Mouse (Mus musculus) lung, postnatal 14 days (tissue): Measurements from ENCODE around the gene Gm9918.

Experiments
- DNase-seq: peaks from one replicate; pipeline ENCODE4 v3.0.0; 2021

The Gm9918 gene

DNA sequence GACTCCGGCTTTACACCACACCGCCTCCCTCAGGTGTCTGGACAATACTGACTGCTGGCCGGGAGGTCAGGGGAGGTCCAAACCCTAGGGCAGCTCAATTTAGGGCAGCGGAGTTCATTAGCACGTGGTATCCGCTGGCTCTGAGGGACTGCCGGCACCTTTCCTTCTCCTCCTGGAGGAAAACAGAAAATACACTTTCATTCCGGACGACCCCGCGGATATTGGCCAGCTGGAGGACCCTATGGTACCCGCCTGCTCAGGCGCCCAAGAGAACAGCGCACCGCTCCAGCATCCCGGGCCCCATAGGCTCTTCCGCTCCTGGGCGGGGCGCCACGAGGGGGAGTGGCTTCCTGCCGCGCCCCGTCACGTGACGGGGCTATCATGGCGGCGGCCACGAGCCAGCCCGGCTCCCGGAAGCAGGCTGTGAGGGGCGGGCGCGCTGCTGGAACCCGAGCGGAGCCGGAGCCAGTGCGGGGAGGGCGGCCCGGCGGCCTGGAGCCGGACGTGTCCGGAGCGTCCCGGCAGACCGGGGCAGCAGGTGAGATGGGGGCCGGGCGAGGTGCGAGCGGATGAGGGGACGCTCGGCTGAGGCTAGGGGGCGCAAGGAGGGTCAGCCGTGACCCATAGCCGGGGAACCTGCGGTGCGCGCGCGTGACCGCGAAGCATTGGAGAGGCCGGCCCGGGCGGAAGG is 8.9 kb downstream of the Gm9918 start, which contains the start of gene Mfsd5:
Gene Mfsd5 (plus strand): TSS at position 363 of the 691 bp plus-strand sequence.
- peak; percentile 89 for DNase-seq

DNA sequence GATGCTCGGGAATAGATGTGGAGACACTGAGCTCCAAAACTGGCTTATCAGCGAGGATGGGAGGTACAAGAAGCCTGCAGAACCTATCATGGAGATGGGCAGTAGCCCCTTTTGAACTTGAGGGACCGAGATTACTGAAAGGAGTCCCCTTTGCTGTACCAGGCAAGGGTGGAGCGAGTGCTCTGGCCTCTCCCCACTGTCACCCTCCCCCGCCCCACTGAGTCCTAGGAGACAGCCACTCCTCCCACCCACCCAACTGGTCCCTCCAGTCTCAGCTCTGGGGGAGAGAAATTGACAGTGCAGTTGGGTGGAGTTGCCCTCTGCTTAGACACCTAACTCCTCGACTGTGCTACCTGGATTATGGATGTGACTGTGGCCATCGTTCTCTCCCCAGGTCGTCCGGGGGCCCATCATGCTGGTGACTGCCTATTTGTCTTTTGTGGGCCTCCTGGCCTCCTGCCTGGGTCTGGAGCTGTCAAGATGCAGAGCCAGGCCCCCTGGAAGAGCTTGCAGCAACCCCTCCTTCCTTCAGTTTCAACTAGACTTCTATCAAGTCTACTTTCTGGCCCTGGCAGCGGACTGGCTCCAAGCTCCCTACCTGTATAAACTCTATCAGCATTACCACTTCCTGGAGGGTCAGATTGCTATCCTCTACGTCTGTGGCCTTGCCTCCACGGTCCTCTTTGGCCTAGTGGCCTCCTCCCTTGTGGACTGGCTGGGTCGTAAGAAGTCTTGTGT is 9.6 kb downstream of the Gm9918 start:
- no peak for DNase-seq

DNA sequence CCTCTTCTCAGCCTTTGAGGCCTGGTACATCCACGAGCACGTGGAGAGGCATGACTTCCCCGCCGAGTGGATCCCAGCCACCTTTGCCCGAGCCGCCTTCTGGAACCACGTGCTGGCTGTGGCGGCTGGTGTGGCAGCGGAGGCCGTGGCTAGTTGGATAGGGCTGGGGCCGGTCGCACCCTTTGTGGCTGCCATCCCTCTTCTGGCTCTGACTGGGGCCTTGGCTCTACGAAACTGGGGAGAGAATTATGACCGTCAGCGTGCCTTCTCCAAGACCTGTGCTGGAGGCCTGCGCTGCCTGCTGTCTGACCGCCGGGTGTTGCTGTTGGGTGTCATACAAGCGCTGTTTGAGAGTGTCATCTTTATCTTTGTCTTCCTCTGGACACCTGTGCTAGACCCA is 10.3 kb downstream of the Gm9918 start:
- no peak for DNase-seq

DNA sequence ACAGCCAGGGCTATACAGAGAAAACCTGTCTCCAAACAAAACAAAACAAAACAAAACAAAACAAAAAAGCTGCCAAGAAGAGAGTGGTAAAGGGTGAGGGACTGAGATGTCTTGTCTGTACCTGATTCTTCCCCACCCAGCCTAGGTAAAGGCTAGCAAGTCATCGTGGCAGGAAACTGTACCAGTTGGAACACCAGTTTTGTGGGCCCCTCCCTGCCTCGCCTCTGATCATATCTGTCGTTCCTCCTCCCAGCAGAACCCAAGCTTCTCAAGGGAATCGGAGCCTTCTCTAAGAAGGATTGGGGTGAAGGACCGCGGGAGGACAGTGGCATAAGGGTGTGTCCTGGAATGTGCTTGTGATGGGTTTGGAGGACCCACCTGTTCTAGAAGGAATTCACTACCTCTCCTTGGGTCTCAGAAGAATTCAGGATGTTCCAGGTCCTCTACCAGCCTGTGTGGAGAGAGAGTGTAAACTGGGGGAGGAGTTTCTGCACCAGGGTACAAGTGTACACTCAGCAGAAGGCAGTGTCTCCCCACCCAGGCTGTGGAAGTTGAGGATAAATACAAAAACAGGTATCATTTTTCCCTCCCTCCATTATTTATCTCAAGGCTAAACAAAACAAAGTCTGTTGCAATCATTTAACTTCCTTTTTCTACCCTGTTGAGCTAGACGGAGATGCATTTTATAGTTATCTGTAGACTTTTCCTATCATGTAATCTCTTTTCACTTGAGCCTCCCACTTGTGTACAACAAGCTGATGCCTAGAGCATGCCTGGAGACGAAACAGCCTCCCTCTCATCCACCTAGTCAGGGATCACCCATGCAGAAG is 12.3 kb downstream of the Gm9918 start:
- DNase-seq = no peak

DNA sequence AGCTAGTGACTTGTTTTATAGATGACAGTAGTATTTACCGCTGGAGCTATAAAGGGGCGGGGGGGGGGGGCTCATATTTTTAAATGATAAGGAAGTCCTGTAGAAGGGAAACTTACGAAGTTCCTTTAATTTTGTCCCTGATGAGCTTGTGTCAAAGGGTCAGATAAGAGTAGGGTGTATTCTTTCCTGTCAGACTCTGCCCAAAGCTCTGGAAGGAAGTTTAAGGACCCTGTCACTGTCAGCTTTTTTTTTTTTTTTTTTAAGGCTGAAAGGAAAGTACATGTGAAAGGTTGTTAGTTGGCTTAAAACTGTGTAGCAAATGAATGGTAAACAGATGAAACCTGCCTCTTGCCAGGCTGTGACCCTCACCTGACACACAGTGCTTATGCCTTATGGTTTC is 13.3 kb downstream of the Gm9918 start:
- no peak for DNase-seq

DNA sequence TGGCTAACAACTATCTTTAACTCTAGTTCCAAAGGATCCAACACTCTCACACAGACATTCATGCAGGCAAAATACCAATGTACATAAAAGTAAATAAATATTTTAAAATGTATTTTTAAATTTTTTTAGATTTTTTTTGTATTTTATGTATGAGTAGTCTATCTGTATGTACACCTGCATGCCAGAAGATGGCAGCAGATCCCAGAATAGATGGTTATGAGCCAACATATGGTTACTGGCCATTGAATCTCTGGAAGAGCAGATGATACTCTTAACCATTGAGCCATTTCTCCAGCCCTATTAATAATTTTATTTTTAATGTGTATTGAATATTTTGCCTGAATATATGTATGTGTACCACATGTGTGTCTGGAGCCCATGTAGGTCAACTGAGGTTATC is 17.0 kb downstream of the Gm9918 start:
- DNase-seq = peak; percentile 69

DNA sequence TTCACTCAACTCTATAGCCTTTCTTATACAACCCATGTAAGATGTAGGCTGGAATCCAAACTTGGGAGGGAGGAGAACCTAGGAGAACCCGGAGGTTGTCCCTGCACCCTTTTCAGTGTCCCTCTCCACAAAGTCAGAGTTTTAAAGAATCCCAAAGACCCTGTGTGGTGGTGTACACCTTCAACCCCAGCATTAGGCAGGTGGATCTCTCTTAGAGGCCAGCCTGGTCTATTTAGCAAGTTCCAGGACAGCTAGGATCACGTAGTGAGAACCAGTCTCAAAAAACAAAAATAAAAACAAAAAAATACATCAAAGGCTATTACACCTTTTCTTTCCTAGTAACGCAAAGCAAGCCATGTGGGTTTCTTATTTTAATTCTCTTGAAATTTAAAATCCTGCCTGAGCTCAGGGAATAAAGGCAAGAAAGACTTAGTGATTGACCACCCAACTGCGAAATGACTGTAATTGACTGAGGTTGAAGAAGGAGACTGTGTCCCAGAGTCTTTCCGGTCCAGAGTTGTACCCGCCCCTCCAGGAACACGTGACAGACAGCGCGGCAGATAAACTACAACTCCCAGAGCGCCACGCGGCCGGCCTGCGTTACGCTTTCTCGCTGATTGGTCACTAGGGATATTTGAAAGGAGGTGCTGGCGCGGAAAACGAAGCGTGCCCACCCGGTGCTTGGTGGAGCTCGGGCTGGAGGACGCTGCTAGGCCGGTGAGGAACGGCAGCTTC is 25.4 kb downstream of the Gm9918 start, which contains the start of gene Espl1:
Gene Espl1 (plus strand): TSS at position 634 of the 735 bp plus-strand sequence.
- peak; percentile 93 for DNase-seq

DNA sequence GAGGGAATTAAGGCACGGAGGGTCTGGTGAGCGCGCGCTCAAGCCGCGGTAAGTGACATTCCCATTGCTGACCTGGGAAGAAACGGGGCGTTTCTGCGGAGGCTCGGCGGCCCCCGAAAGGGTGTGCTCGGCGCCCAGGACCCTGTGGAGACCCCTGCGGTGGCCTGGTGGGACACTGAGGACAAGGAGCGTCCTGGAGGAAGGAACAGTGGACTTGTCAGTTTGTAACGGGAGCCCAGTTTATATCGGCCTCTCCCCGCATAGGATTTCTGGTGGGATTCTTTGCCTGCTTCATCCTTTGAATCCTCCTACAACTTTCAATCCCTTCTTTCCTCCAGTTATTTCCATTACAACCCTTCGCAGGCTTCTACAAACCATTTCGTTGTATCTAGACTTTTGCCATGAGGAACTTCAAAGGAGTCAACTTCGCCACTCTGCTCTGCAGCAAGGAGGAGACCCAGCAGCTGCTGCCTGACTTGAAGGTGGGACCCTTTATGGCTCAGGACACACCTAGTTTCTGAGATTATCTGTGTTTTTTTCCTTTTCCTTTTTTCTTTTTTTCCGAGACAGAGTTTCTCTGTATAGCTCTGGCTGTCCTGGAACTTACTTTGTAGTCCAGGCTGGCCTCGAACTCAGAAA is 26.1 kb downstream of the Gm9918 start:
- DNase-seq = no peak

DNA sequence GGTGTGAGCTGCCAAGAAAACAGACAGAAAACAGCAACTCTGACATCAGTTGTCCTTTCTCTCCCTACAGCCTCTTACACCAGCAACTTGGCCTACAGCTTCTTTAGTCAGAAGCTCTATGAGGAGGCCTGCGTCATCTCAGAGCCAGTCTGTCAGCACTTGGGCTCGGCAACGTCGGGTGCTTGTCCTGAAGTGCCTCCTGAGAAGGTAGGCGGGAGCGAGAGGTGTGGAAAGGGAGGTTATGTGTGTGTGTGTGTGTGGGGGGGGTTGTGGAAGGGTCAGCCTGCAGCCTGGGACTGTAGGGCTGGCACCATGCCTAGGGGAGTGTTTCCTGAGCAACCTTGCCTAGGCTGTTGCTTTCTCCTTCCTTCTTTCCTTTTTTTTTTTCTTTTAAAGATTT is 32.2 kb downstream of the Gm9918 start:
- DNase-seq = peak; percentile 62

DNA sequence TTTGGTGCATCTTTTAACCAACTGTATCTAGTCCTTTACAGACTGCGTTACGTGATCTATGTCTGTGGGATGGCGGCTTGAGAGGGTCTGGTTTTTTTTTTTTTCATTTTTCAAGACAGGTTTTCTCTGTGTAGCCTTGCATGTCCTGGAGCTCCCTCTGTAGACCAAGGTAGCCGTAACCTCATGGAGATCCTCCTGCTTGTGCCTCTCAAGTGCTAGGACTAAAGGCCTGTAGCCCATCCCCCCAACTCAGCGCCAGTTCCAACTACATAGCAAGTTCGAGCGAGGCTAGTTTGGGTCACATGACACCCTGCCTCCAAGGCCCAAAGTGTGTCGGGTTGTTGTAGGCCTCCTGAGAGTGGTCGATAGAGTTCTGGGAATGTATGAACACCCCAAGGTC is 38.4 kb downstream of the Gm9918 start:
- DNase-seq = no peak

DNA sequence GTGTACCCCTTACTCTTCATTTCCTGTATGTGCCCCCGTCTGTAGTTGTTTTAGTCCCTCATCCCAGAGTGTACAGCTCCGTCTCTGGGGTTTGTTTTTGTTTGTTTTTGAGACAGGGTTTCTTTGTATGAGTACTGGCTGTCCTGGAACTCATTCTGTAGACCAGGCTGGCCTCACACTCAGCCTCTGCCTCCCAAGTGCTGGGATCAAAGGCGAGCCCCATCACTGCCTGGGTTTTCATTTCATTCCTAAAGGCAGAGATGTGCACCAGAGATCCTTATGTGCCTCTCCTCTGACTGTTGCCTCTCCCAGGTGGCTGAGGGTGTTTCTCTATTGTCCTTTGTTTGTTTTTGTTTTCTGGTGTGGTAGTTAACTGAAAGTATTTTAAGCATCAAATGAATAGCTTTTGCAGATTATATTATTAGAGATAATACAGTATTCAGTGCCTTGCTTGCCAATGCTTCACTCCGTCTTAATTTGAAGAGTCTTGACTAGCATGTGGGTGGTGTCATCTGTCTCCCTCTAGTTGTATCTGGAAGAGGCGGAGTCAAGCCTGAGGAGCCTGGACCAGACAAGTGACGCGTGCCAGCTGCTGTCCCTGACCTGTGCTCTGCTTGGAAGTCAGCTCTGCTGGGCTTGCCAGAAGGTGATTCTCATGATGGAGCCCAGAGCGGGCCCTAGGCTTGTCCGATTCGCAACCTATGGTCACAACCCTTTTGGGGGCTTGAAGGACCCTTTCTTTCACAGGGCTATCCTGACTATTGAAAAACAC is 39.9 kb downstream of the Gm9918 start:
- DNase-seq = peak; percentile 67

DNA sequence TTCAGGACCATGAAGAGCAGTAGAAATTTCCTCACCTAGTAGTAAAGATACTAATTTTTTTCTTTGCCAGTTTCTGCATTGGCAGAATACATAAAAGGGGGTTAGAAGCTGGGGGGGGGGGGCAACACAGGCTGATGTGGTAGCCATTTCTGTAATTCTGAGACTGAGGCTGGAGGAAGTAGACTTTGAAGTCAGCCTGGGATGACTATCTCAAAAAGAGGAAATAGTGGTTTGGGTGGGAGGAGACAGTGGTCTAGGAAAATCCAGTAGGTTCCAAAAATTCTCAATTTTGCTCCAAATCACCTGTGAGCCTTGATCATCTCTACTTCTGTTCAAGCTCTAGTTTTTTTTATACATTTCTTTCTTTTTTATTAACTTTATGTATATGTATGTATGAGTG is 41.1 kb downstream of the Gm9918 start:
- no peak for DNase-seq

DNA sequence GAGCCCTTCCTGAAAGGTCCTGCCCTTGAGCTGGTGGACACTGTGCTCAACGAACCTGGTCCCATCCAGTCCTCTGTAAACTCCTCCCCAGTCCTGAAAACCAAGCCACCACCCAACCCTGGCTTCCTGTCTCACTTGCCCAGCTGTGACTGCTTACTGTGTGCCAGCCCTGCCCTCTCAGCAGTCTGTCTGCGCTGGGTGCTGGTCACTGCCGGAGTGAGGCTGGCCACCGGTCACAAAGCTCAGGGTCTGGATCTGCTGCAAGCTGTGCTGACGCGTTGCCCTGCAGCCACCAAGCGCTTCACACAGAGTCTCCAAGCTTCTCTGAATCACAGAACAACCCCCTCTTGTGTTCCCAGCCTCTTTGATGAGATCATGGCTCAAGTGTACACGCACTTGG is 44.9 kb downstream of the Gm9918 start:
- DNase-seq = peak; percentile 14

DNA sequence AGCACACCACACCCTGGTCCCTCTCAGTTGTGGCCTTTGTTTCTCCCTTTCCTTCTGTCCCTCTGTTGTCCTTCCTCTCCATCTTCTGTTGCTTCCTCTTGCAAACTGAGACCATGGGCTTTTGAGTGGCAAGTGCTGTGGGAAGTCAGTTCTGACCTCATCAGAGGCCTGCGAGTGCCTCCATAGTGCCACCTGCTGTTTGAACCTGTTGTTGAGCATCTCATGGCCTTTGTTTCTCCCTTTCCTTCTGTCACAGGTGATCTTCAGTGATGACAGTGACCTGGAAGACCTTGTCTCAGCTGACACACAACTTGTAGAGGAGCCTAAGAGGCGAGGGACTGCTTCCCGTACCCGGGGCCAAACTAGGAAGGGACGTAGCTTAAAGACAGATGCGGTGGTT is 45.9 kb downstream of the Gm9918 start:
- peak; percentile 82 for DNase-seq
